Mouse (Mus musculus) mouse embryonic stem cell (cell line): ENCODE measurements at regions not wholly inside any gene's neighbourhood (a gene's known extent, or its start where the extent isn't known, plus 50 kb on each side); places are given as distances from the start of the nearest gene placed in this dataset.

Experiments
- in situ Hi-C, 2 experiments: fragments of 300-500 bp; cut with MboI; formaldehyde crosslinking; loops; 1 replicate in 1 of 2; 3 replicates in 1 of 2; pipeline ENCODE4 v1.14.3; 2019 to 2020; ENCODE audit warnings: low sequenced_read_pairs in 2 of 2, low pct_unique_long_range_greater_than_20kb in 1 of 2, mixed read lengths in 1 of 2; ENCODE audit not compliant: unreplicated experiment in 1 of 2

DNA sequence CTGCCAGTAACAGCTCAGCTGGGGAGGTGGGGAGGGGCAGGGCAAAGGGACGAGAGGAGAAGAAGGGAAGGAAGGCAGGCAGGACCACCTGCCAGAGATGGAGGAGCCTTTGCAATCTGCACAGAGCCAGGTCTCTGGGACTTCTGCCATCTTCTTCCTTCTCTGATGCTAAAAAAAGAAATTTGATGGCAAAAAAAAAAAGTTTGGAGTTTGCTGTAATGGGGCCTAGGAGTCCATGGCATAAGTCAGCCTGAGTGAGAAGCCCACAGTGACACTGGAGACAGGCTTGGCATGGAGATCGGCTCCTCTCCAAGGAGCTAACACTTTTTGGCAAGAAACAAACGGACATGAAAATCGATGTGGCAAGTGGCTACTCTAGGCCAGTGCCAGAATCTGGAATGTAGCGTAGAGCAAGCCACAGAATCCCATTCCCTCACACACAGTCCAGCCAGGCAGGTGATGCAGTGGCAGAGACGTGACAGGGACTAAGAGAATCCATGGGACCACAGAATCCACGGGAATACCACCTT lies 76.7 kb upstream of the Tspan2 start:
- in situ Hi-C loops = no loop called here

DNA sequence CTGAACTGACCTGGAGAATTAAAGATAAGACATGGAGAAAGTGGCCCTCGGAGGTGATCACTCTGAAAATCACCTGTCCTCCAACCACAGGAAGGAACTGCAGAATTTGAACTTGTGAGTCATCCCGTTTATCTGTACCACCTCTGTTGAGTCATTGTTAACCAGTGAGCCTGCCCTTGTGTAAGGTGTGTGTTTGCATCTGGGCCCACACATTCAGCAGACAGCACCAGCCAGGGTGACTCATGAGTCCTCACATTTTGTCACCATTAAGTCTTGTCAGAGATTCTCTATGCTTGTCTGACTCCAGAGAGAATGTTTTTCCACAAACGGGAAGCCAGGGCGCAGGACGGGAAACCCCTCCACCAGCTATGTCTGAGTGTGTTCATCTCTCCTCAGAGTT lies 75.0 kb upstream of the Tspan2 start:
- in situ Hi-C loops = no loop called here

DNA sequence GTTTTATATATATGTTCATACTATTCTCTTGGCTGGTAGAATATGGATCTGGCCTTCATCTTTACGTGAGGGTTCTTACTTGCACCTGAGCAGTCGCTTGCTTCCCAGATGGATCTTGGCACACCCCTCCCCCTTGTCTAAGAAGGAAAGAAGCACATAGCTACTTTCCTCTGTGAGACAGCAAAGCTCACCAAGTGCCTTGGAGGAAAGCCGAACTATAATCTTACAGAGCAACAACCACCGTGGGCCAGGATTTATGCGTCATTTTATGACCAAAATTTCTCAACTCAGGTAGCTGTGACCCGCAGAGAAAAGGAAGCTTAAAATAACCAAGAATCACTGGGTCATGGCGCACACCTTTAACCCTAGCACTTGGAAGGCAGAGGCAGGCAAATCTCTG lies 73.0 kb upstream of the Tspan2 start:
- in situ Hi-C loops = no loop called here

- in situ Hi-C loops = no loop called here
Measured at GRCm38 (mm10) chr3:102663711-102664110, 70.6 kb upstream of the Tspan2 start.

DNA sequence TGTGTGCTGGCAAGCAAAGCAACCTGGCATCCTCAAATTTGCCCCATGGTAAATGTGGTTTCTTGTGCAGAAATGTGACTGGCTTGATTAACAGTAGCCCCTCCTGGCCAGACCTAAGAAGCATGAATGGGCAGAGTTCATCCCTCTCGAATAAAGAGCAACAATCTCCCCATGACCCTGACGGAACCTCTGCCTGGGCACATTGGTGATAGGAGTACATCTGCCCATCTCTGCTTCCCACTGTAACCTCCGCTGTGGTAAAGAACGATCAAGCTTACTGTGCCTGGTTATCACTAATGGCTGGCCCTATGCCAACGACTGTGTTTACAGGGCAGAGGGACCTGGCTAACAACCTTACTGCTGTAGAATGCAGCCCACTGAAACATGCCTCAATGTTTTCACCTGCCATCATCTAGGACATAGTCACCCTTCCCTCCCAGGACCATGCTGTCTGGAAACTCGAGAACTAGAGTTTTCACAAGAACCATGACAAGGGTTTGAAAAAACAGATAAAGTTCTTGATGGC lies 69.6 kb upstream of the Tspan2 start:
- in situ Hi-C loops = no loop called here

DNA sequence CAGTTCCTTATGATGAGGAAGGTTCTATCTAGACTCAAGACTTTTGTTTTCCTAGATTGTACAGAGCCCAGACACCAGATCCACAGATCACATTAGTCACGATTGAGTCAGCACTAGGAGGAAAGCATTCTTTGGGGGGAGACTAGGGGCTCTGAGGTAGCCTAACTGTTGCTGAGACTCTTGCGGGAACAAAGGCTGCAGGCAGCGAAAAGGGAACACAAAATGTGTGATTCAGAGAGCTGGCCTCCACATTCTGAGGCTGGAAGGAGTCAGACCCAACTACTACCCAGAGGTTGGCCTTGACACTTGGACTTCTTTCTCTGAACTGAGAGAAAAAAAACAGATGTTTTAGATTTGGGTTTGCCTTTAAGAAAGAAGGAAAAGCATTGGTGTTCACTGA lies 66.5 kb upstream of the Tspan2 start:
- in situ Hi-C loops = no loop called here

DNA sequence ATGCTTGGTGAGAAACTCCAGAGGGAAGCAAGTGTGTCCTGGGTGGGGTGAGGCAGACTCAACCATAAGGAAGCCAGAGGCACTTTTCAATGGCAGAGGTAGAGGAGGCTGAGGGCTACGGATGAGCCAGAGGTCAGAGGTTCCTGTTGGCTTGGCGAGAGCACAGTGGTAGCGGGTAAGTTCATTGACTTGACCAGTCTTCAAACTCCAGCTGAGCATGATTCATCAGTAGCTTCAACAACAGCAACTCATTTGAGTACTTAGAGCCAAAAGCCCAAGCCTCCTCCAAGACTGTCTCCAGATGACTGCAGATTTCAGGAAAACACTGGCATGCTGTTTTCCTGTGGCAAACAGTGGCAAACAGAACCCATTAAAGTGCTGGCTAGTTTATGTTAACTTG lies 65.8 kb upstream of the Tspan2 start:
- in situ Hi-C loops = no loop called here

DNA sequence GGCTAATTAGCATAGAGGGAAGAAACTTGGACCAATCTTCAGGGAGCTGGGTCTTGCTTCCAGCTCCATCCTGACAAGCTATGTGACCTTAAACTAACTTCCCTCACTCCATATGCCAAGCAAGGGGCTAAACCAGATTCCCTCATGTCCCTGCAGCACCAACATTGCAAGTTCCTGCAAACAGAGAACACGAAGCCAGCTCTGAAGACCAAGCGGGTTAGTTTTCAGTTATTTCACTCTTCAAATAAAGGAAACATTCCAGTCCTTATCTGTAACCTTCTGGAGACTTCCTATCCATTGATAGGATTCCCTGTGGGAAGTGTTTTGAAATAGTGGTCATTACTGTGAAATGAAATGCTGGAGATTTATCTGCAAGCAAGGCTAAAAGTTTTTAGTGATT lies 64.4 kb upstream of the Tspan2 start:
- in situ Hi-C loops = no loop called here

DNA sequence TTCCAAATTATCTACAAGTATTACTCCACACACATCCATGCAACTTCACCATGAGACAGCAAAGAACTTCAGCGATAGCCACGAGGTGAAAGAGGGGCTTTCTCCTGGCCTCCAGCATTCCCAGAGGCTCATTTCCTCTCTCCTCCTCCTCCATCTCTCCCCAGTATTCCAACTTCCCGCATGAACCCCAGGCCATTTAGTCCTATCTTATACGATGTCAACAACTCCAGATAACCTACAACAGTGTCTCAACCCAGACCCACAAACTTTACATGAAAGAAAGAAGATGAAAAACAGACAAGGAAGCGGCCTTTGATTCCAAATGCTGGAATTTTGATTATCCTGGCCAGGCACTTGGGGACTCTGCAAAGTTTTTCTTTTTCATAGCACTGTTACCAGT lies 63.8 kb upstream of the Tspan2 start:
- in situ Hi-C loops = no loop called here

GRCm38 (mm10) chr3:102670972-102671371 lies 63.4 kb upstream of the Tspan2 start:
- in situ Hi-C loops = no loop called here

- in situ Hi-C loops = no loop called here
Measured at GRCm38 (mm10) chr3:102673506-102673905, 60.8 kb upstream of the Tspan2 start.

DNA sequence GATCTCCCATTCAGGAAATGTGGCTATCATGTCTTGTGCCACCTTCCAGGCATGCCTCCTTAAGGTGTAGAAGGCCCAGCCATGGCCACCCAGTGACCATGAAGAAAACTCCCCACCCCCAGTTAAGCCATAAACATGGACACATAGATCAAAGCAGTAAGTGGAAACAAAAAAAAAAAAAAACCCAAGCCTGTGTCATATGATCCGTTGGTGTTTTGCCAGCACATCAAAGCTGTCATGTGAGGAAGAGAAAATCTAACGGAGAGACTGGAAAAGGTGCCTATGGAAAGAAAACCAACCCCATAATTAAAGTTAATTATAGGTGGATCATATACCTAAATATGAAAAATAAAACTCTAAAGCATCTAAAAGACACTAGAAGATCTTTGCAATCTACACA lies 60.3 kb upstream of the Tspan2 start:
- in situ Hi-C loops = no loop called here

DNA sequence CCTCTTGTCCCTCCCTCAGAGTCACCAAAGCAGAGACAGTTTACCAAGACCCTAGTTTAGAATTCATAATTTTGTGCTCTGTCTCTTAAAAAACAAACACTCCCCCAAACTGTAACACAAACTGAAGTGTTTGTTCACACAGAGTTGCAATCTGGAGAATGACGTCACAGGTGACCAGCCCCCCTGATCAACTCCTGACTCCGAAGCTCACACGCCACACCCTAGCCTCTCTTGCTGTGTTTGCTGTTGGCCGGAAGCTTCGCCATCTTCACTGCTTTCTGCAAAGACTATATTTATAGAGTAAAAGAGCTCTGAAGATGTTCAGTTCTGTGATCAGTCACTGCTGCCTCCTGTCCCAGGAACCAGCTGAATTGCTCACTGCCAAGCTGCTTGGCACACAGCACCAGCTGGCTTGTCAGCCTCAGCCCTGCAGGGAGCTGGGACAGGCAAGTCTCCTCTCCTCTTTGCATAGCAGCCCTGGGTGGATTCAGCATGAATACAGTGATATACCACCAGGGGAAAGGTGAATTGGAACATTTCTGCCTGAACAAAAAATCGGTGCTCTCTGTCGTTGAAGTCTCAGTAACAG lies 57.3 kb upstream of the Tspan2 start:
- in situ Hi-C loops = loop anchor here in 1 of 2 experiments (25.0 kb wide), 1 partner anchor 365 kb away; no protein-coding TSS in a partner anchor

GRCm38 (mm10) chr3:102678516-102678915 lies 55.8 kb upstream of the Tspan2 start:
- in situ Hi-C loops = loop anchor here in 1 of 2 experiments (25.0 kb wide), 1 partner anchor 366 kb away; no protein-coding TSS in a partner anchor

GRCm38 (mm10) chr3:102682424-102682823 lies 51.9 kb upstream of the Tspan2 start:
- in situ Hi-C loops = loop anchor here (10.0 to 25.0 kb wide), 2 partner anchors 370 to 428 kb away; no protein-coding TSS in a partner anchor

- in situ Hi-C loops = loop anchor here (10.0 to 25.0 kb wide), 2 partner anchors 371 to 429 kb away; no protein-coding TSS in a partner anchor
Measured at GRCm38 (mm10) chr3:102683541-102683940, 50.8 kb upstream of the Tspan2 start.
